Mouse (Mus musculus): ENCODE results near the gene Rogdi.

Gene Rogdi

GRCm38 (mm10) chr16:4993276-4993675, 20.1 kb downstream of the Rogdi start:
- no peak for DNase-seq (ENCODE audit: low read depth, low spot score)

GRCm38 (mm10) chr16:4984717-4985116, 28.6 kb downstream of the Rogdi start:
- no peak for DNase-seq (ENCODE audit: low read depth, low spot score)

- no peak for DNase-seq (ENCODE audit: low read depth, low spot score)
These were observed 33.5 kb downstream of the Rogdi start for GRCm38 (mm10) chr16:4979755-4980380.

- no peak for DNase-seq (ENCODE audit: low read depth, low spot score)
These were observed 34.9 kb downstream of the Rogdi start for GRCm38 (mm10) chr16:4978275-4979051.

- no peak for DNase-seq (ENCODE audit: low read depth, low spot score)
These were observed 37.2 kb downstream of the Rogdi start for GRCm38 (mm10) chr16:4976180-4976579.

GRCm38 (mm10) chr16:4974521-4974920, 38.8 kb downstream of the Rogdi start:
- DNase-seq (ENCODE audit: low read depth, low spot score): no peak

- DNase-seq (ENCODE audit: low read depth, low spot score): no peak
These were observed 41.7 kb downstream of the Rogdi start for GRCm38 (mm10) chr16:4971626-4972025.

- no peak for DNase-seq (ENCODE audit: low read depth, low spot score)
These were observed 44.1 kb downstream of the Rogdi start for GRCm38 (mm10) chr16:4969055-4969843.

- DNase-seq (ENCODE audit: low read depth, low spot score): no peak
These were observed 44.9 kb downstream of the Rogdi start for GRCm38 (mm10) chr16:4968426-4968825.

GRCm38 (mm10) chr16:4965392-4966129, 47.8 kb downstream of the Rogdi start:
- no peak for DNase-seq (ENCODE audit: low read depth, low spot score)

GRCm38 (mm10) chr16:4964731-4965391, 48.5 kb downstream of the Rogdi start:
- DNase-seq (ENCODE audit: low read depth, low spot score): peak; percentile 18

- DNase-seq (ENCODE audit: low read depth, low spot score): peak; percentile 81
These were observed 49.3 kb downstream of the Rogdi start, which contains the start of gene Anks3 for GRCm38 (mm10) chr16:4963797-4964709. Gene Anks3, minus strand, starts transcription at chr16:4964205.

- no peak for DNase-seq (ENCODE audit: low read depth, low spot score)
These were observed 50.0 kb downstream of the Rogdi start for GRCm38 (mm10) chr16:4963346-4963745.

GRCm38 (mm10) chr16:4960260-4960659, 53.1 kb downstream of the Rogdi start:
- no peak for DNase-seq (ENCODE audit: low read depth, low spot score)
